Mouse (Mus musculus) stomach, postnatal 0 days (tissue): ENCODE results near the gene Rhno1.

Experiments used
- CTCF ChIP-seq: IDR thresholded peaks from 2 replicates; pipeline ENCODE4 v1.5.1; 2016; ENCODE audit warnings: antibody characterized with exemption, low read depth, mild to moderate bottlenecking, moderate library complexity
- EP300 ChIP-seq: optimal IDR thresholded peaks from 2 replicates; pipeline ENCODE3; 2016; ENCODE audit warnings: antibody characterized with exemption

GRCm38 (mm10) chr6:128318317-128318716 lies 44.4 kb downstream of the Rhno1 start:
- TF ChIP-seq CTCF (peak; percentile 85), EP300 (no peak)
